Mouse (Mus musculus) hindbrain, embryonic 10.5 days (tissue): ENCODE data around the gene Edem2. TPM values are rescaled to one million over a fixed set of nuclear protein-coding genes. Genes with fewer than 3 reads are reported as not detected.

ENCODE experiments used
- DNase-seq: peaks from one replicate; pipeline ENCODE4 v3.0.0-alpha.2; 2017; ENCODE audit warnings: low spot score
- H3K27ac ChIP-seq: fragments of 300-500 bp; sonication (generic); 2 replicates; pipeline ENCODE4 v1.5.1; 2016; ENCODE audit warnings: mild to moderate bottlenecking, moderate library complexity
- H3K27me3 ChIP-seq: fragments of 300-500 bp; sonication (generic); 2 replicates; pipeline ENCODE4 v1.6.1; 2016; ENCODE audit warnings: mild to moderate bottlenecking; ENCODE audit not compliant: poor library complexity, insufficient read depth, severe bottlenecking
- H3K36me3 ChIP-seq: fragments of 300-500 bp; sonication (generic); 2 replicates; pipeline ENCODE4 v1.6.1; 2016; ENCODE audit warnings: mild to moderate bottlenecking, moderate library complexity
- H3K4me1 ChIP-seq: fragments of 300-500 bp; sonication (generic); replicated peaks from 2 replicates; pipeline ENCODE4 v1.6.1; 2016; ENCODE audit warnings: mild to moderate bottlenecking
- H3K4me3 ChIP-seq: fragments of 300-500 bp; sonication (generic); 2 replicates; pipeline ENCODE4 v1.5.1; 2016; ENCODE audit warnings: mild to moderate bottlenecking, moderate library complexity
- H3K9me3 ChIP-seq: fragments of 300-500 bp; sonication (generic); 2 replicates; pipeline ENCODE4 v1.6.1; 2016; ENCODE audit warnings: mild to moderate bottlenecking, moderate library complexity
- WGBS: fragments of 180-500 bp; shearing (Covaris S2); methylation state at CpG from one replicate; pipeline ENCODE4 v1.1.7; 2016; 5-methylcytosine and 5-hydroxymethylcytosine counted together
- polyA plus RNA-seq: library from polyadenylated mRNA; unstranded; fragments of >200 nt; fragmentation: Nextera tagmentation; extraction: Ambion mirVana; gene quantifications from 2 replicates; pipeline ENCODE4 v1.2.1, GENCODE M21; 2016

Edem2 gene
- polyA plus RNA-seq, 1 experiment from 2014 or later = 41.1 TPM

DNA sequence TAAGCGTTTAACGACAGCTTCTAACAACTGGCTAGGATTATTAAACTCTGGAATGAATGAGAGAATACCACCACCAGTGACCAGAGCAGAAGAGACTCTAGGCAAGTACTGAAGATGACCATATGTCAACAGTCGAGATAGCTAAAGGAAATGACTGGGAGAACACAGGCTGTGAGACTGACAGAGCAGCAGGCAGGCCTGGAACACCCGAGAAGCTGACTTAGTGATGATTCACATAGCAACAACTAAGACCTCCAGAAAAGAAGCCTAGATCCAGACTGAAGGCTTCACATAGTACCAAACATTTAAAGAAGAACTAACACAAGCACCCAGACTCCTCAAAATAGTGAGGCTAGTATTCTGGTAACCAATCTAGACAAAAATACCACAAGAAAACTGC lies 54.2 kb downstream of the Edem2 start:
- 68% methylated on average over 4 of the region's 4 CpGs for WGBS

DNA sequence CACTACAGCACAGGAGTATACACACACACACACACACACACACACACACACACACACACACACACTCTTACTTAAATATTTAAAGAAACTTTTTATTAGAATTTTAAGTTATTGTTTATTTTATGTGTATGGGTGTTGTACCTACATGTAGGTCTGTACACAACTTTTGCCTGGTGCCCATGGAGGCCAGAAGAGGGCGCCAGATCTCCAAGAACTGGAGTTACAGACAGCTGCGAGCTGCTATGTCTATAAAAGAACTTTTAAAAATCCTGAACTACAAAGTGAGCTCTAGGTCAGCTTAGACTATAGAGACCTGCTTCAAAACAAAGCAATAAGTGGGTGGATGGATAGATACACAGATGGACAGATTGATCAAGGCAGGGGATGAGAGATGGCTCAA lies 55.7 kb downstream of the Edem2 start:
- 34% methylated on average over 2 of the region's 2 CpGs for WGBS
- H3K9me3 ChIP-seq = no peaks in the 10 kb centered on the region
- H3K4me3 ChIP-seq = no peak overlapping the region
- no peaks in the 10 kb centered on the region for H3K4me1 ChIP-seq
- no peak overlapping the region for H3K27ac ChIP-seq
- no peaks in the 10 kb centered on the region for H3K27me3 ChIP-seq
- DNase-seq = peak; percentile 30
- peaks cover 36% of the 10 kb centered on the region for H3K36me3 ChIP-seq

More for the DNA sequence above, 54.2 kb downstream of the Edem2 start:
- Histone ChIP-seq H3K27ac (no peak overlapping the region), H3K9me3 (no peaks in the 10 kb centered on the region), H3K4me1 (no peaks in the 10 kb centered on the region), H3K4me3 (no peak overlapping the region), H3K36me3 (peaks cover 29% of the 10 kb centered on the region), H3K27me3 (no peaks in the 10 kb centered on the region)
- no peak for DNase-seq

DNA sequence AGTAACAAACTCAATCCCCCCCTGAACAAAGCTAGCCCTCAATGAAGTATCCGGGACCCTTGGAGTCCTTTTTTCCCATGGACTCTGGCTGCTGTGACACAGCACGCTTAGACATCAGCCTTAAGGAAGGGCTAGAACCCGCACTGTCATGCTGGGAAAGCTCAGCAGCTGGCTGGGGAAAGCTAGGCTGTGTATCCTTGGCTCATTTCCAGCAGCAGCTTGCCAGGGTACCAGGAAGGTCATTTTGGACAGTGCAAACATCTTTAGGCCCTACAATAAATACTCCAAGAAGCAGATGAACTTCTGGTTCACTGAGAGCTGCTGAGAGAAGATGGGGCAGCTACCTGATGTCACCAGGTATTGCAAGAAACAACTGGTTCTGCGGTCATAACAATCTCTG lies 58.0 kb downstream of the Edem2 start:
- Histone ChIP-seq H3K9me3 (no peaks in the 10 kb centered on the region), H3K36me3 (peaks cover 59% of the 10 kb centered on the region), H3K27me3 (no peaks in the 10 kb centered on the region), H3K4me3 (no peak overlapping the region), H3K4me1 (no peaks in the 10 kb centered on the region), H3K27ac (no peak overlapping the region)
- no peak for DNase-seq
- 91% methylated on average over 4 of the region's 4 CpGs for WGBS

DNA sequence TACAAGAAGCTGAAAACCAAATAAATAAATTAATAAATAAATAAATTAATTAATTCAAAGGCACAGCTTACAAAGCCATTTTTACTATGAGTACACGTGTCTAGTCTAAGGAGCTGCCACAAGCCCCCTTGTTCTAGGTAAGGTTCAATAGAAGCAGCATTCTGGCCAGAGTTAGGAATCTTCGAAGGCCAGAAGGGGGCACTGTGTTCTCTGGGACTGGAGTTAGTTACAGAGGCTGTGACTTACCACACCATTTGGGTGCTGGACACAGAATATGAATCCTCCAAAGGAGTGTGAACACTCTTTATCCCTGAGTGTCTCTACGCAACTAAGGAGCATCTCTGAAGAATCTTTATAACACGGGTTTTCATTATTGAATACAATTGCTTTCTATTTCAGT lies 60.8 kb downstream of the Edem2 start:
- peaks cover 86% of the 10 kb centered on the region for H3K36me3 ChIP-seq
- no peak overlapping the region for H3K27ac ChIP-seq
- 85% methylated on average over 4 of the region's 4 CpGs for WGBS
- no peaks in the 10 kb centered on the region for H3K9me3 ChIP-seq
- no peak overlapping the region for H3K4me3 ChIP-seq
- H3K4me1 ChIP-seq = no peaks in the 10 kb centered on the region
- peak; percentile 20 for DNase-seq
- no peaks in the 10 kb centered on the region for H3K27me3 ChIP-seq

DNA sequence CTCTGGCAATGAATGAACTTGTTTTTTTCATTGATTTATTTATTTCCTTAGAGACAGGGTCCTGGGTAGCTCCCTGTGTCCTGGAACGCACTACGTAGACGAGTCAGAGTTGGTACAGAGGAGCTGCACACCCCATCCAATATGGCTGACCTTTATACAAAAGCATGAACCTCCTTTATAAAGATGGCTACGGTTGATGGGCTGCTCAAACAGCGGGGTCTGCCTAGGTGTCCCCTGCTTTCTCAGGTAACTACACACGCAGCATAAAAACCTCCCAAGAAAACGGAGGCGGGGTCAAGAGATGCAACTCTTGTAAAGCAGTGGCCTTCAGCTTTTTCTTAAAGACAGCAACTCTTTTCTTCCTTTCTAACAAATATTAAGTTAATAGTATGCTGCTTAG lies 61.4 kb downstream of the Edem2 start:
- Histone ChIP-seq H3K27me3 (no peaks in the 10 kb centered on the region), H3K9me3 (no peaks in the 10 kb centered on the region), H3K36me3 (peaks cover 89% of the 10 kb centered on the region), H3K27ac (no peak overlapping the region), H3K4me3 (no peak overlapping the region), H3K4me1 (no peaks in the 10 kb centered on the region)
- 95% methylated on average over 8 of the region's 8 CpGs for WGBS
- DNase-seq = no peak

DNA sequence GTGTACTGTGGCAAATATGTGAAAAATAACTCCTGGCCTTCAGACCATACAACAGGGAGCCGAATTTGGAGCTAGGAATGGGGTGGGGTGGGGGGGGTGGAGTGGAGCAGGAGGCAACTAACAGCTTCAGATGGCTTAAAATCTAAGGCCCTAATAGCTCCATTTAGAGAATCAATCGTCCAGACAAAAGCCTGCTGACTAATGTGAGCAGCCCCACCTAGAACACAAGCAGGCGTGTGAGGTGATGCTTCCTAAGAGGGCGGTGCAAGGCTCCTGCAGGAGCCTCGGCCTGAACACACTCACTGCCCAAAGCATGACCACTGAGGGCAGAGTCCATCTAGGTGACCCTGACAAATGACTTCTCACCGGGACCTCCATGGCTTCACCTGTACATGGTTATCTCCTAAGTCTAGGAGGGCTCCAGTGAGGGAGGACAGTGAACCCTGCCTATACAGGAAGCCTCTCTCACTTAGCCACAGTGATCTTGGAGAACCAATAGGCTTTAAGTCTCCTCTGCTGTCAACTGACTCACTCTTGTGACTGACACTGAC lies 65.3 kb downstream of the Edem2 start:
- WGBS = 91% methylated on average over 6 of the region's 6 CpGs
- peaks cover 93% of the 10 kb centered on the region for H3K36me3 ChIP-seq
- DNase-seq = no peak

DNA sequence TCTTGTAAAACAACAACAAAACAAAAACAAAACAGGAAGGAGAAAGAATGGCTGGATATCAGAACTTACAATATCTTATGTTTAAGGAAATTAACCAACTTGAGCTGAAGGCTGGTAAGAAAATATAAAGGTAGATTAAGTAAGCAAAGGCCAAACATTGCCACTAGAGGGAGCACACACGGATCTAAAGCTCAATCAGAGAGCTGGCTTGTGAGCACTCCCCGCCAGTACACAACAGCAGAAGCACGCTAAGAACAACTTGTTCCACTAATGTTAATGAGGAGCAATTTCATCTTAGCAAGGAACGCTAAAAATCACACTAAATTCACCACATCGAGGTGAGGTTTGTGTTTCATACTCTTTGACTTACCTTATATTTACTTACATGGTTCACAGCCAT lies 66.2 kb downstream of the Edem2 start:
- WGBS = 35% methylated on average over 5 of the region's 5 CpGs
- Histone ChIP-seq H3K4me1 (no peaks in the 10 kb centered on the region), H3K36me3 (peaks cover 92% of the 10 kb centered on the region), H3K27me3 (no peaks in the 10 kb centered on the region), H3K9me3 (no peaks in the 10 kb centered on the region), H3K27ac (no peak overlapping the region), H3K4me3 (no peak overlapping the region)
- peak; percentile 12 for DNase-seq

More for the DNA sequence above, 65.3 kb downstream of the Edem2 start:
- H3K4me3 ChIP-seq = no peak overlapping the region
- no peaks in the 10 kb centered on the region for H3K4me1 ChIP-seq
- no peaks in the 10 kb centered on the region for H3K9me3 ChIP-seq
- H3K27ac ChIP-seq = no peak overlapping the region
- H3K27me3 ChIP-seq = no peaks in the 10 kb centered on the region

DNA sequence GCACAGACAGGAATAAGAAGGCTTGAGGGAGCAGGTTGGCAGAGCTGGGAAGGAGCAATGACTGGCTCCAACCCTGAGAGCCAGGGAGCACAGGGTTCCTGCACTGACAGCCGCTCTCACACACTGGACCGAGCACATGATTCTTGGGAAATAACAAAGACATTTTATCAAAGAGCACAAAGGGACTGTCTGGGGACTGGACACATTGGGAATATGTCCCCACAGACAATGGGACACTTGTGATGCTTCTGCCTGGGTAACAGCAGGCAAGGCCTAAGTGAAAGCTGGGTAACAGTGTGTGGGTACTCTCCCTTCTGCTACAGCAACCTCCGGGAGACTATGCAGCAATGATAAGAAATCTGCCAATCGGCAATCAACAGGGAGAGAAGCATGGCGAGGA lies 66.9 kb downstream of the Edem2 start:
- H3K27me3 ChIP-seq = no peaks in the 10 kb centered on the region
- WGBS = 93% methylated on average over 5 of the region's 5 CpGs
- H3K4me1 ChIP-seq = no peaks in the 10 kb centered on the region
- no peak overlapping the region for H3K27ac ChIP-seq
- H3K36me3 ChIP-seq = peaks cover 92% of the 10 kb centered on the region
- H3K4me3 ChIP-seq = no peak overlapping the region
- H3K9me3 ChIP-seq = no peaks in the 10 kb centered on the region
- DNase-seq = no peak

DNA sequence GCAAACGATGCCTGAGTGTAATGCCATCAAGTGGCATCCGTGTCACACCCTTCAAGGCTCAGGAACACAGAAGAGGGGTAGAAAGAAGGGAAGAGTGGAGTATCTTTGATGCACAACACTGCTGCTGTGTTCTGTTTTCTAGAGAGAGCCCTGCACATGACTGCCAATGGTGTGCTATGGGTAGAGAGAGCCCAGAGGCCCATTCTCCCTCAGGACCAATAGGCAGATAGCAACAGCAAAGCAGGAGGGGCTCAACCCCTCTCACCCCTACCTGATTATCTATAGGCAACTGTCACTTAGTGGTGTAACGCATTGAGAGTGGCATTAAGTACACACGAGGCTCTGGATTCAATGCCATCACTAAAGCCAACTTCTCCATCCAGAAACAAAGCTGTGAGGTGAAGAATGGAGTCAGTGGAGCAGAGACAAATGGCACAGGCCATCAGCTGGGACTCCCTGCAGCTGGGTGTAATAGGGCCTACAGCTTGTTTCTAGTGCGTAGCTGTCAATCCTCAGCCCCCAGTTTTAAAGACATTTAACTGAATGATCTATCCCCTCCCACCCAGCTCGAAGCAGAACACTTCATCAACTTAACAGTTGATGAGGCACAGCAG lies 73.4 kb downstream of the Edem2 start:
- 55% methylated on average over 6 of the region's 6 CpGs for WGBS
- peaks cover 94% of the 10 kb centered on the region for H3K36me3 ChIP-seq
- H3K4me1 ChIP-seq = peaks cover 11% of the 10 kb centered on the region

DNA sequence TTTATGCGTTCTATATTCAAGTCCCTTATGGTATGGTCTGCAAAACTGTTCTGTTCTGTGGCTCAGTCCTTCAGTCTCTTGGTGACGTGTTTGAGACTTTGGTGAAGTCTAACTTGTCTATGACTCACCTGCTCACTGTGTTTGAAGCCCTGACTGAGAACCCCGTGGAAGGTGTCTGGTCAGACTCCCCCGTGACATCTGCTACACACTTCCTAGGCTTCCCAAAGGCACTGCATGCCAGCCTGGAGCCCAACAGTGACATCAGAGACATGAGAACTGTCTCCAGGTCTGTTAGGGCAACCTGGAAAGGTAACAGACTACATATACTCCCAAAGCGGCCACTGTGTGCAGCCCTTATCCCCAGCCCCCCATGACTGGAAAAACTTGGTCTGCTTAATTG lies 76.7 kb downstream of the Edem2 start:
- Histone ChIP-seq H3K36me3 (peaks cover 100% of the 10 kb centered on the region), H3K27ac (no peak overlapping the region), H3K4me1 (peaks cover 11% of the 10 kb centered on the region), H3K4me3 (no peak overlapping the region), H3K9me3 (no peaks in the 10 kb centered on the region), H3K27me3 (no peaks in the 10 kb centered on the region)
- DNase-seq = no peak
- WGBS = 95% methylated on average over 5 of the region's 5 CpGs

More for the DNA sequence above, 73.4 kb downstream of the Edem2 start:
- Histone ChIP-seq H3K27me3 (no peaks in the 10 kb centered on the region), H3K4me3 (no peak overlapping the region), H3K9me3 (no peaks in the 10 kb centered on the region), H3K27ac (no peak overlapping the region)
- DNase-seq = peak; percentile 18

Other genes with a start within 250 kb of the Edem2 start
- 15.6 and 19.7 TPM in 2 replicates for gene Acss2, start 211.5 kb downstream of the Edem2 start, polyA plus RNA-seq
- 16.6 and 33.1 TPM in 2 replicates for gene Ggt7, start 211.2 kb downstream of the Edem2 start, polyA plus RNA-seq
- 19.9 and 20.6 TPM in 2 replicates for gene Gss, start 136.7 kb downstream of the Edem2 start, polyA plus RNA-seq
- 0.49 and 0.69 TPM in 2 replicates for gene Myh7b, start 118.3 kb downstream of the Edem2 start, polyA plus RNA-seq
- 133 and 160 TPM in 2 replicates for gene Trpc4ap, start 37.1 kb downstream of the Edem2 start, polyA plus RNA-seq
- not detected in 2 replicates for gene Gm17581, start 6.4 kb upstream of the Edem2 start, polyA plus RNA-seq
- gene Procr, start 21.6 kb upstream of the Edem2 start, polyA plus RNA-seq = 1.5 and 1.7 TPM in 2 replicates
- gene Mmp24, start 45.9 kb upstream of the Edem2 start, polyA plus RNA-seq = 1.4 and 2.5 TPM in 2 replicates
- 8.4 and 16.0 TPM in 2 replicates for gene BC029722, start 90.0 kb upstream of the Edem2 start, polyA plus RNA-seq
- 247 and 261 TPM in 2 replicates for gene Eif6, start 97.5 kb upstream of the Edem2 start, polyA plus RNA-seq
- 0.24 and 0.44 TPM in 2 replicates for gene Fam83c, start 105.4 kb upstream of the Edem2 start, polyA plus RNA-seq
- gene Uqcc1, start 200.8 kb upstream of the Edem2 start, polyA plus RNA-seq = 73.7 and 77.4 TPM in 2 replicates
- not detected in 2 replicates for gene Gm15557, start 211.3 kb upstream of the Edem2 start, polyA plus RNA-seq
- gene Gdf5, start 215.9 kb upstream of the Edem2 start, polyA plus RNA-seq = 0.42 and 1.1 TPM in 2 replicates
- gene Cep250, start 227.0 kb upstream of the Edem2 start, polyA plus RNA-seq = 21.6 and 27.6 TPM in 2 replicates